Mouse (Mus musculus) midbrain, embryonic 15.5 days (tissue): ENCODE data around the gene Zbtb22. TPM values are rescaled to one million over a fixed set of nuclear protein-coding genes. Genes with fewer than 3 reads are reported as not detected.

Experiments
- microRNA-seq: library from miRNA; unstranded; fragments of <30 nt; microRNA quantifications from one replicate; pipeline ENCODE4, GENCODE M21; 2016
- polyA plus RNA-seq: library from polyadenylated mRNA; unstranded; fragments of >200 nt; fragmentation: Nextera tagmentation; extraction: Ambion mirVana; gene quantifications from 2 replicates; pipeline ENCODE4 v1.2.1, GENCODE M21; 2015

Zbtb22 gene
- polyA plus RNA-seq, 1 experiment from 2014 or later = 18.1 TPM

Small RNAs within 50 kb of the gene (microRNA-seq; reads per million reads assigned to microRNA genes)
- not detected for gene Gm27740

Other genes with a start within 250 kb of the Zbtb22 start
- gene Hnrnpm, start 229.0 kb upstream of the Zbtb22 start, polyA plus RNA-seq = 197 and 208 TPM in 2 replicates
- 71.2 and 79.2 TPM in 2 replicates for gene March2, start 197.2 kb upstream of the Zbtb22 start, polyA plus RNA-seq
- 630 and 639 TPM in 2 replicates for gene Rab11b, start 155.4 kb upstream of the Zbtb22 start, polyA plus RNA-seq
- 22.6 and 23.3 TPM in 2 replicates for gene Angptl4, start 134.1 kb upstream of the Zbtb22 start, polyA plus RNA-seq
- gene Kank3, start 105.4 kb upstream of the Zbtb22 start, polyA plus RNA-seq = 51.5 and 53.4 TPM in 2 replicates
- gene Rps28, start 91.3 kb upstream of the Zbtb22 start, polyA plus RNA-seq = 476 TPM in 2 replicates
- 467 and 476 TPM in 2 replicates for gene Ndufa7, start 91.3 kb upstream of the Zbtb22 start, polyA plus RNA-seq
- gene Cd320, start 72.8 kb upstream of the Zbtb22 start, polyA plus RNA-seq = 50.8 and 58.9 TPM in 2 replicates
- not detected in 2 replicates for gene Gm7029, start 42.1 kb upstream of the Zbtb22 start, polyA plus RNA-seq
- 1.5 and 2.6 TPM in 2 replicates for gene Kifc1, start 25.2 kb upstream of the Zbtb22 start, polyA plus RNA-seq
- gene Platr17, start 10.8 kb upstream of the Zbtb22 start, polyA plus RNA-seq = 0.50 and 0.51 TPM in 2 replicates
- 59.4 and 61.1 TPM in 2 replicates for gene Daxx, start 6.5 kb upstream of the Zbtb22 start, polyA plus RNA-seq
- gene Tapbp, start within 50 bp of the Zbtb22 start, polyA plus RNA-seq = 23.6 and 28.6 TPM in 2 replicates
- 60.9 and 61.1 TPM in 2 replicates for gene Rgl2, start 13.6 kb downstream of the Zbtb22 start, polyA plus RNA-seq
- gene Pfdn6, start 24.4 kb downstream of the Zbtb22 start, polyA plus RNA-seq = 178 TPM in 2 replicates
- 25.9 and 26.2 TPM in 2 replicates for gene Wdr46, start 24.8 kb downstream of the Zbtb22 start, polyA plus RNA-seq
- gene B3galt4, start 35.6 kb downstream of the Zbtb22 start, polyA plus RNA-seq = 14.9 and 15.1 TPM in 2 replicates
- 80.9 and 84.4 TPM in 2 replicates for gene Vps52, start 39.9 kb downstream of the Zbtb22 start, polyA plus RNA-seq
- 689 and 743 TPM in 2 replicates for gene Rps18, start 40.1 kb downstream of the Zbtb22 start, polyA plus RNA-seq
- 19.0 and 20.1 TPM in 2 replicates for gene H2-K1, start 84.4 kb downstream of the Zbtb22 start, polyA plus RNA-seq
- gene Ring1, start 108.8 kb downstream of the Zbtb22 start, polyA plus RNA-seq = 22.8 and 26.3 TPM in 2 replicates
- 65.6 and 74.1 TPM in 2 replicates for gene H2-Ke6, start 112.2 kb downstream of the Zbtb22 start, polyA plus RNA-seq
- 178 and 184 TPM in 2 replicates for gene Slc39a7, start 115.8 kb downstream of the Zbtb22 start, polyA plus RNA-seq
- 64.7 and 65.5 TPM in 2 replicates for gene Rxrb, start 115.9 kb downstream of the Zbtb22 start, polyA plus RNA-seq
- 3.2 and 4.8 TPM in 2 replicates for gene Col11a2, start 123.5 kb downstream of the Zbtb22 start, polyA plus RNA-seq
- gene H2-Oa, start 176.4 kb downstream of the Zbtb22 start, polyA plus RNA-seq = not detected in 2 replicates
- gene H2-DMa, start 203.6 kb downstream of the Zbtb22 start, polyA plus RNA-seq = 17.2 and 18.8 TPM in 2 replicates
- gene Brd2, start 206.7 kb downstream of the Zbtb22 start, polyA plus RNA-seq = 137 and 140 TPM in 2 replicates
- gene H2-DMb2, start 227.4 kb downstream of the Zbtb22 start, polyA plus RNA-seq = 0.27 and 0.65 TPM in 2 replicates
- gene H2-DMb1, start 237.2 kb downstream of the Zbtb22 start, polyA plus RNA-seq = 0.79 and 1.2 TPM in 2 replicates